Mouse (Mus musculus) monocyte, adult 5-6 weeks (primary cell): ENCODE data around the gene 1700003F12Rik. TPM values are rescaled to one million over a fixed set of nuclear protein-coding genes. Genes with fewer than 3 reads are reported as not detected.

ENCODE experiments used
- ATAC-seq: fragments of 153-309, 156-312 bp; replicated peaks from 2 replicates; pipeline ENCODE4 v1.8.0; 2017; ENCODE audit warnings: mild to moderate bottlenecking; ENCODE audit not compliant: low TSS enrichment, insufficient number of reproducible peaks, severe bottlenecking, poor library complexity, low FRiP score
- total RNA-seq: library from RNA; stranded (forward); fragments of 200-1000, 200-491, 200-594 nt; gene quantifications from 3 replicates; pipeline ENCODE4 v1.2.3, GENCODE M21; 2017

The 1700003F12Rik gene
- total RNA-seq, 1 experiment from 2014 or later = not detected

GRCm38 (mm10) chr2:154543567-154544347, 3.1 kb upstream of the 1700003F12Rik start:
- no peak for ATAC-seq

- no peak for ATAC-seq
Measured at GRCm38 (mm10) chr2:154548688-154549087, 1.8 kb downstream of the 1700003F12Rik start.

DNA sequence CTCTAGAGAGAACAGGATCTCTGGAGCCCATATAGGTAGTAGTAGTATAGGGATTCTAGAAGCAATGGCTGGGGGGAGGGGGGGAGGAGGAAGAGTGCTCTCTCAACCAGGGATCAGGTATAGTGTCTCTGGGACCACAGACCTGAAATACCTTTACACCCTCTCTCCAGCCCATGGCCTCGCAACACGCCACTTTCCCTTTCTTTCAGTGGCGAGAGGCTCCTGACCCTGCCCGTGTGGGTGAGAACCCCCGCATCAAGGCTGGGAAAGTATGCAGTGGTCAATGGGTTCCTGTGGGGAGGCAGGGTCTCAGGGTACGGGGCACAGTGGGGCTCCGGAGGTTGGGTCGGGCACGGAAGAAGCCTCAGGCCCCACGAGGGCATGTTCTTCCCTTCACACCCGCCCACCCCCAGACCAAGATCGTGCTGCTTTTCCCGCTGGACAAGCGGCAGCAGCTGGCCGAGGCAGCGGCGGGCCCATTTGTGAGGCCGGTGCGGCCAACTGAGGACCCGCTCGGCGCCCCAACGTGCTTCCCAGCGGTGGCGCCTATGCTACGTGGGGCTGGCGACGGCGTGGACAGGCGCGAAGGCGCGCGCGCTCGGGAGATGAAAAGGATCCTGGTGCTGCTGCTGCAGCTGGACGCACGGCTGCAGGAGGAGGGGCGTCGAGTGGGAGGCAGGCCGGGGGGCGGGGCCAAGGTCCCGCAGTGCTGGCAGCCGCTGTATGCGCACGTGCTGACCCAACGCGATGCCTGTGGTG, 2.4 kb downstream of the 1700003F12Rik start:
- ATAC-seq = no peak

- ATAC-seq = no peak
Measured at GRCm38 (mm10) chr2:154549886-154550189, 3.0 kb downstream of the 1700003F12Rik start.

DNA sequence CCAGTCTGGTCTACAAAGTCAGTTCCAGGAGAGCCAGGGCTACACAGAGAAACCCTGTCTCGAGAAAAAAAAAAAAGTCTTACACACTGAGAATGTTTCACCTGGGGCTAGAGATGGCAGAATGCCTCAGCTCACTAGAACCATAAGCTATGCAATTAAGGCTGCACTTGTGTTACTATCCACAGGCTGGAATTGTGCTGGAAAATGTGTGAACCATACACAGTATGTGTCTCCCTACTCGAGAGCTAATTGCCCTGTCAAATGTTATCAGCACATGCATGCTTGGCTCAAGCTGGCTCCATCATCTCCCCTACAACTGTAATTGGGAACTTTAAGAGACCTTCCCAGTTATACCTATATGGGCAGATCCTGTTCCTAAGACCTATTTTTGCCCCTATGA, 4.1 kb downstream of the 1700003F12Rik start:
- no peak for ATAC-seq

DNA sequence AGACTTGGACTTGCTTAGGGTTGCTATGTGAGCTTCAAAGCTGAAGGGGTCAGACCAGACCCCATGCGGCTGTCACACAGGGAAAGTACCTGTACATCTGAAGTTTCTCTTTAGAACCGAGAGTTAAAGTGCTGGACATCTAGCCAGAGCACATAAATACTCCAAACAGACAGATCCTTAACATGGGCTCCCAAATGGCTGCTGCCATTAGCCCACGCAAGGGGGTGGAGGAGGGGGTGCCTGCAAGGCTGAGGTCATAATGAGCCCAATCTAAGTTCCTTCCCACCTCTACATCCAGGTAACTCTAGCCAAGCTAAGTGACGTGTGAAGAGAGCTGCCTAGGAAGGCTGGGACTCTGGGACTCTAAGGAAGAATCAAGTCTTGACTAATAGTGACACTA, 4.6 kb downstream of the 1700003F12Rik start, which contains the start of gene Actl10:
Gene Actl10, plus strand, starts transcription at position 301 of the 400 bp plus-strand sequence.
- no peak for ATAC-seq

- no peak for ATAC-seq
Measured at GRCm38 (mm10) chr2:154551927-154552326, 5.0 kb downstream of the 1700003F12Rik start.

GRCm38 (mm10) chr2:154552424-154552907, 5.6 kb downstream of the 1700003F12Rik start:
- peak; percentile 63; the same call in 1 of the 2 replicates for ATAC-seq

DNA sequence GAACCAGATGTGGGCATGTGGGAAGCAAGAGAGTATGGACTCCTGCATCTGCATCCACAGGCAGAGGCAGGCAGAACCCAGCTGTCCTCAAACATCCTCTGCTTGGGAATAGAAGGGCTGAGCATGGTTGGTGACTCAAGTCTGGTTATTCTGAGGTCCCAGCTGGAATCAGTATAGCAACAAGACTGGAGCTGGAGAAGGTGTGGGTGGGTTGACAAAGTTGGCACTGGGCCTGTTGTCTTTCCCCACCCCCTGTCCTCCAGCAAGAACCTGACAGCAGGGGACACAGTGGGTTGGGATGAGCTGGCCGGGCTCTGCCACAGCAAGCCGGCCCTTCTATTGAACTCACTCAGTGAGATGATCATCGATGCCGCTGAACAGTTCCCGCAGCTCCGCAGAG, 8.3 kb downstream of the 1700003F12Rik start:
- ATAC-seq = no peak

- no peak for ATAC-seq
Measured at GRCm38 (mm10) chr2:154557184-154557832, 10.4 kb downstream of the 1700003F12Rik start.

DNA sequence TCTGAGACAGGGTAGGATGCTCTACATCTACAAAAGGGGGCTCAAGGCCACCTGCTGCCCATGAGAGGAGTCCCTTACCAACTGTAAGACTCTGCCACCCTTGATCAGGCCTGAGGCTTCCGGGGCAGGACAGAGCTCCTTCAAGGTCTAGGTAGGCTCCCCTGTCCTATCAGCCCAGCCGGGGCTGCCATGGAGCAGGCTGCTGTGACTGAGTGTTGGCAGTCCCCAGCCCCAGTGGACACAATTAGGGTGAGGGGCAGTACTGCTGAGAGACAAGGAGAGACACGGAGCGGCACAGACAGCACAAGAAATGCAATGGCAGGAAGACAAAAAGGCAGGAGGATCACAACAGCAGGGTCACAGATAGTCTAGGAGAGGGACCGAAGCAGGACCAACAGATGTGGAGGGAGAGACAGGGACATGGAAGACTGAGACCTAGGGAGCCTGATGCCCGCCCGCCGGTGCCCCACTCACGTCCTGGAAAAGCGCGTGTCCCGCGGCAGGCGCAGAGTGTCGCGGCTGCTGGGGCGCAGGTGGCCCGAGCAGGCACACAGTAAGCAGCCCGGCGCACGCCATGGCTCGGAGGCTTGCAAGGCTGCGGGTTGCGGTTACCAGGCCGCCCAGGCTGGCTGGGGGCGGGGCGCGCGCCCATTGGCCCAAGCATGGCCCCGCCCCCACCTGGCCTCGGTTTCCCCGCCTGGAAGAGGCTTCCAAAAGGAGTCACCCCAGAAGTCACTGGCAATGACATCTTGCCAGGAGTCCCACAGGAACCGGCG, 11.6 kb downstream of the 1700003F12Rik start, which contains the start of gene Necab3:
Gene Necab3, minus strand, starts transcription at position 627 of the 776 bp plus-strand sequence.
- ATAC-seq = 0 out of 2 replicates have a peak, but pooled peaks have one; percentile 20

DNA sequence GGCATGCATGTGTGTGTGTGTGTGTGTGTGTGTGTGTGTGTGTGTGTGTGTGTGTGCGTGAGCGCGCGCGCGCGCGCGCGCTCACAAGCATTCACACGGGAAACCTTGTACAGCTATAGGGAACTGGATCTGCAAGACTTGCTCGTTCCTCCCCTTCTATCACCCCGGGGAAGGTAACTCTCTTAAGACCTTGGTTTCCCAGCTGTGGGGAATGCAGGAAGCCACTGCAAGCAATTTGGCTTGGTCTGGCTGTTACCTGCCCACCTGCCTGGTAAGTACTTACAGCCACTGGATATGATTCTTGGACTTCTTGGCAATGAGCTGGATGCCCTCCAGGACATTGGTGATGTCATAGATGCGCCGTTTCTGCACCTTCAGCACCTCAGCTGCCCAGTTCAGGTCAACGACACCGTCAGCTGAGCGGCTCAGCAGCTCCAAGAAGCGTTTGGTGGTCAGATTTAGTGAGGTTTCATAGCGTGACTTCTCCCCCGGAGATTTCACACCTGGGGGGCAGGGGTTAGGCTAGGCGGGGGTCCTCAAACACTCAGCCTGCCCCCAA, 16.8 kb downstream of the 1700003F12Rik start:
- ATAC-seq = no peak

GRCm38 (mm10) chr2:154565562-154565961, 18.7 kb downstream of the 1700003F12Rik start:
- no peak for ATAC-seq

GRCm38 (mm10) chr2:154566641-154567040, 19.8 kb downstream of the 1700003F12Rik start:
- no peak for ATAC-seq

GRCm38 (mm10) chr2:154567766-154568165, 20.9 kb downstream of the 1700003F12Rik start:
- no peak for ATAC-seq

GRCm38 (mm10) chr2:154568329-154569070, 21.6 kb downstream of the 1700003F12Rik start:
- no peak for ATAC-seq

- ATAC-seq = peak; percentile 61
Measured at GRCm38 (mm10) chr2:154569071-154569748, 22.3 kb downstream of the 1700003F12Rik start.
